Mouse (Mus musculus) layer of hippocampus, adult 2 months (tissue): ENCODE measurements around the gene Plekho2. TPM values are rescaled to one million over a fixed set of nuclear protein-coding genes. Genes with fewer than 3 reads are reported as not detected.

Source experiments
- DNase-seq, 2 experiments: peaks; one replicate each; pipeline ENCODE4 v3.0.0; 2022; ENCODE audit warnings: low spot score in 2 of 2
- H3K27ac ChIP-seq: fragments of 200-600 bp; 2 replicates; pipeline ENCODE4 v1.8.1; 2022
- H3K4me3 ChIP-seq: fragments of 200-600 bp; 2 replicates; pipeline ENCODE4 v1.8.1; 2022; ENCODE audit warnings: mild to moderate bottlenecking
- CTCF ChIP-seq: fragments of 200-600 bp; conservative IDR thresholded peaks from 2 replicates; pipeline ENCODE4 v1.8.1; 2022; ENCODE audit warnings: antibody characterized with exemption, mild to moderate bottlenecking, moderate library complexity
- total RNA-seq, 2 experiments: library from RNA; stranded (reverse); gene quantifications; 2 replicates each; pipeline ENCODE4 v1.2.3; 2021

Gene Plekho2
- total RNA-seq, 2 experiments from 2014 or later: 12.0 to 14.5 TPM

DNA sequence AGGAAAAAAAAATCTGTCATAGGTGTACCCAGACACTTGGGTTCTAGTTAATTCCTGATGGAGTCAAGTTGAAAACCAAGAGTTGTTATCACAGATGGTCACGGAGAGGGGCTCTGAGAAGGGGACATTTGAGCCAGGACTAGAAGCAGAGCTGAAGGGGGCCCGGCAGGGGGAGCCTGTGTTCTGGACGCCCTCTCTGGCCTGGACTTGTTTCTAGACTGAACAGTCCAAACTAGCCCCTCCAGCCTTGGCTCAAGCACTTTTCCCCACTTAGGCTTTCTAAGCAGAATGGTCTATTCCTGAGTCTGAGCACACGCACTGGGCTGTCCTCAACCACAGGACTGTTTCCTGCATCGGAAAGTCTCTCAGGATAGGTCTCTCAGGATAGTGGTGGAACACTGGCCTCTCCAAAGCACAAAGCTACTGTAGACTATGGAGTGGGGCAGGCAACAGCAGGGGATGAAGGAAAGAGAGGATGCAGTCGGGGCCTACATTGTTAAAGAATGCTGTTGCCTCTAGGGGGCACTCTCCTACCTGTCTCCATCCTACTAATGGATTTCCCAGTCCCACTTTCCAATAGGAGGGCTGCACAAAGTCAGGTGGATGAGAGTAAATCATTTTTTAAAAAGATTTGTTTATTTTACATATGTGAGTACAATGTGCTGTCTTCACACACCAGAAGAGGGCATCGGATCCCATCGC, 23.7 kb upstream of the Plekho2 start:
- H3K4me3 ChIP-seq: no peak overlapping the region
- TF ChIP-seq CTCF: peak; percentile 71
- peak in 1 of 2 experiments; percentile 24 for DNase-seq
- H3K27ac ChIP-seq: no peak overlapping the region

DNA sequence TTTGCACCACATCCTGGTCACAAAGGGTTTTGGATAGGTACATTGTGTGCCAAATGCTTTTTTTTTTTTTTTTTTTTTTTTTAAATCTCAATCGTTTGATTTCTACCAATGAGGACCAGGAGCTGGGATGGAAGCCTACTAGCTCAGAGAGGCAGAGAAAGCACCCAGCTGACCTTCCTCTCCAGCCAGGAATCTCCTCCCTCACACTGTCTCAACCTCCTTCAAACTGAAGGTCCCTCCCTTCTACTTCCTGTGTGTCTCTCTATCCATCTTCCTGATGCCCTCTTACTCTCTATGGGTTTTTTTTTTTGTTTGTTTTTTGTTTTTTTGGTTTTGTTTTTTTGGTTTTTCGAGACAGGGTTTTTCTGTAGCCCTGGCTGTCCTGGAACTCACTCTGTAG, 21.1 kb upstream of the Plekho2 start:
- no peak for DNase-seq
- TF ChIP-seq CTCF: no peak
- Histone ChIP-seq H3K4me3 (no peak overlapping the region), H3K27ac (no peak overlapping the region)

DNA sequence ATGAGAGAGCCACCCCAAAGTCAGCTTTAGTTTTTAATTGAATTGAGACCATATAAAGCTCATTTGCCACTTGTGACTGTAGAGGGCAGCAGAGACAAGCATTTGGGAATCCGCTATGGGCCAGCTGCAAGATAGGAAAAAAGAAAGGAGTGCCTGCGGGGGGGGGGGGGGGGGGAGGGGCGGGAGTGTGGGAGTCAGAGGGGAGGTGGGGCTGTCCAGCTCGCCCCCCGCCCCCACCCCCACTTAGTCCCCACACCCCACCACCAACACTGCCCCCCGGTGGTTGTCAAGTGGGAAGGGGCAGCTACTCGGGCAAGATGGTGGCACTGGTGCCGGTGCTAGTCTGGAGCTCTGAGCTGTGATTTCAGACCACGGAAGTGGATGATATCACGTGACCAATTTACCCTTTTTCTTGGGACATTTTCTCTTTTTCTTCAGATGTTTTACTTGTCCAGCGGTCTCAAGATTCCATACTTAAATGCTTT, 19.0 kb upstream of the Plekho2 start:
- Histone ChIP-seq H3K27ac (no peak overlapping the region), H3K4me3 (peak overlapping the region; percentile 28; the same call in 1 of the 2 replicates)
- peak; percentile 82 for TF ChIP-seq CTCF
- peak; percentile 39 to 45 for DNase-seq

DNA sequence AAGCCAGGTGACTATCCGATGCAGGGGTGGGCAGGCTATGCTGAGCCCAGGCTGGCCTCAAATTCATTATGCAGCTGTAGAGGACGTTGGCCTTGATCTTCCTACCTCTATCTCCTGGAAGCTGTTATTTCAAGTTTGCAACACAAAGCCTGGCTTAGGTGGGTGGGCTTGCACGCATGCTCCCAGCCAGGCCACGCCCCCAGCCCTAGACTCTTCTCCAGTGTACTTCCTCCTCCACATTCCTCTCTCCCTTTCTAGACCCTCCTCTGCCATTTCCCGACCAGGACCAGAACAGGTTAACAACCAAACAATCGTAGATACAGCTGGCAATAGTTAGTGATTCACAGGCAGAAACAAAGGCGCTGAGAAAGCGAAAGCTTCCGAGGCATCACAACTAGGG, 13.8 kb upstream of the Plekho2 start:
- H3K27ac ChIP-seq: no peak overlapping the region
- no peak for DNase-seq
- TF ChIP-seq CTCF: no peak
- H3K4me3 ChIP-seq: no peak overlapping the region

DNA sequence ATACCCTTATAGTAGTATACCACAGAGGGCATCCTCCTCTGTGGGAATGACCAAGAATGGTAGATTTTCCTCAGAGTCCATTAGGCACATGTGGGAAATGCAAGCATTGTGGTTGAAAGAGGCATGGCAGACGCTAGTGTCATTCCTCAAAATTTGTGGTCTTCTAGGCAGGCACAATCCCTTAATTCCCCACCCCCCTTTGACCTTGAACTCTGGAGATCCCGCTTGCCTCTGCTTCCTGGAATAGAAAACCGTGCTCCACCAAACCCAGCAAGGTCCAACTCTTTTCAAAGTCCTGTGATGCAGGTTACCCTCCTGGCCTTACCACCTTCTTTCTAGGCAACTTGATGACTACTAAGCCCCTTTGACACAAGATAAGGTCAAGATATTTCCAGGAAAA, 12.9 kb upstream of the Plekho2 start:
- H3K27ac ChIP-seq: no peak overlapping the region
- no peak overlapping the region for H3K4me3 ChIP-seq
- TF ChIP-seq CTCF: no peak
- no peak for DNase-seq

DNA sequence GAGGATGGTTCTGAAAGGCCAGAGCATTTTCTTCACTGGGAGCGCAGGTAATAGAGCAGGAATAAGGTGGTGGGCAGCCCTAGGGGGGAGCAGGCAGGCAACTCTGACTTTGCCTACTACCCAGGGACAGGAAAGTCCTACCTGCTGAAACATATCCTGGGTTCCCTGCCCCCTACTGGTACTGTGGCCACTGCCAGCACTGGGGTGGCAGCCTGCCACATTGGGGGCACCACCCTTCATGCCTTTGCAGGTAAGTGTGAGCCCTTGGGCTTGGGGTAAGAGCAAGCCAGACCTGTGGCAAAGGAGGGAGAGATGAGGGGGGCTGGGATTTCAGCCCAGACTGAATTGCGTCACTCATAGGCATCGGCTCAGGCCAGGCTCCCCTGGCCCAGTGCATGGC, 9.3 kb upstream of the Plekho2 start:
- DNase-seq: no peak
- TF ChIP-seq CTCF: no peak
- Histone ChIP-seq H3K27ac (no peak overlapping the region), H3K4me3 (no peak overlapping the region)

DNA sequence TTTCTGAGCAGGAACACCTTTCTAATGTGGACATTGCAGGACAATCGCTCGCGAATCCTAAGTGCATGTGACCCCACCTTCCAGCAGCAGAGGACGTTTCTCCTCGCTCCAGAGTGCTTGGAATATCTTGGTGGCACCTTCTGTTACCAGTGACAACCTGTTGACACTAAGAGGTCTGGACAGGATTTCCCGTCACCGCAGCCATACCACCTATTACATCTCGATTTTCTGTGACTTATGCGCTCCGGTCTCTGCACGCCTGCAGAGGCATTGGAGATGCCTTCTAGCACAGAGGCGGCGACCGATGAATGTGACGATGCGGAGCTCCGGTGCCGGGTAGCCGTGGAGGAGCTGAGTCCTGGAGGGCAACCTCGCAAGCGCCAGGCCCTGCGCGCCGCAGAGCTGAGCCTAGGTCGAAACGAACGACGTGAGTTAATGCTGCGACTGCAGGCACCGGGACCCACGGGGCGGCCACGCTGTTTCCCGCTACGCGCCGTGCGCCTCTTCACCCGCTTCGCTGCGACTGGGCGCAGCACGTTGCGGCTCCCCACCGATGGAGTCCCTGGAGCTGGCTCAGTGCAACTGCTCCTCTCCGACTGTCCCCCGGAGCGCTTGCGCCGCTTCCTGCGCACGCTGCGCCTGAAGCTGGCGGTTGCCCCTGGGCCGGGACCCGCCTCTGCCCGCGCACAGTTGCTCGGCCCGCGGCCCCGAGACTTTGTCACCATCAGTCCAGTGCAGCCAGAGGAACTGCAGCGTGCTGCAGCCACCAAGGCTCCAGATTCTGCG, 7.9 kb upstream of the Plekho2 start:
- DNase-seq: no peak
- H3K27ac ChIP-seq: no peak overlapping the region
- peak overlapping the region; percentile 56 for H3K4me3 ChIP-seq
- no peak for TF ChIP-seq CTCF

DNA sequence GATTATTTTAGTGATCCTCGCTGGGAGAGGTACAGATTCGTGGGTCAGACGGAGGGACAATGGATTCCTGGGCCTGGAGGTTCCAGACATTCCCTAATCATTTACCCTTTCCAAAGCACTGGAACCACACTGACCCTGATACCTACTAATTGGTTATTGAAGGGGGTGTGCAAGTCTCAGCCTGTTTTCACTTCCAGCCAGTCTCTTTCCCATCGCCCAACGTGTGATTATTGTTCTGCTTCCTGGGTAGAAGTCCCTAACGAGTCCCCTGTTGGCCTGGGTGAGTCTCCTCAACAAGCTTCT, 7.4 kb upstream of the Plekho2 start:
- peak overlapping the region; percentile 56 for H3K4me3 ChIP-seq
- H3K27ac ChIP-seq: no peak overlapping the region
- no peak for TF ChIP-seq CTCF
- no peak for DNase-seq

DNA sequence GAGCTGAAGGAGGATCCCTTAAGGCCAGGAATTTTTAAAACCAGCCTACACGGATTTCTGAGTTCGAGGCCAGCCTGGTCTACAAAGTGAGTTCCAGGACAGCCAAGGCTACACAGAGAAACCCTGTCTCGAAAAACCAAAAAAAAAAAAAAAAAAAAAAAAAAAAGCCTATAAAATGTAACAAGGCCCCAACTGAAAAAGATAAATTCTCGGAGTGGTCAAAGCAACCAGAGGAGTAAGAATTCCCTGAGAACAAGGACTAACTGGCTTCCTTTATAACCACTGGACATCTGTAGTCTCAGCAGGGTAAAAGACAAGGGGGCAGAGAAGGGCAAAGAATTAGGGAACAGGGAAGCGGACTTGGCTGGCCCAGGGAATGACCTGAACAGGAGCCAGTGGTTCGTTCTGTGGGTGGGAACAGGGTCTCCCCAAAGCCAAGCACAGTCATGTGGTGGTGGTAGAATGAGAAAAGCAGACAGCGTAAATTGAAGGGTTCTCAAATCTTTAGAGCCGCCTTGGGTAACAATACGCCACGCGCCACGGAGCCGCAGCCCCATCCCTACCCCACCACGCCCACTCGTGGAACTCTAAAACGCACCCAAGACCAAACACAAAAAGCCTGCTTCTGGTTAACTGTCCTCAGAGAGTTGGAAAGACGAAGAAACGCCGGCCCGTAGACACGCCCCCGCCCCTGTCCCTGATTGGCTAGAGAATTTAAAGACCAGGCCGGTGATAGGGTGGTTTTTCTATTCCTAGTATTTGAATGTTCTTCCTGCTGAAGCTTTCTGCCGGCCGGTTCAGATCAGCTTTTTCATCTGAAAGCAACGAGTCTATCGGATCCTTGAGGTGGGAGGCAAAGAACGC, 6.8 kb upstream of the Plekho2 start, which contains the start of gene Pif1:
TSS of gene Pif1 (plus strand) at position 755 of the 864 bp plus-strand sequence.
- H3K4me3 ChIP-seq: peak within 1 kb of the TSS; percentile 56
- no peak for TF ChIP-seq CTCF
- peak; percentile 51 to 60 for DNase-seq
- H3K27ac ChIP-seq: no peak within 1 kb of the TSS

DNA sequence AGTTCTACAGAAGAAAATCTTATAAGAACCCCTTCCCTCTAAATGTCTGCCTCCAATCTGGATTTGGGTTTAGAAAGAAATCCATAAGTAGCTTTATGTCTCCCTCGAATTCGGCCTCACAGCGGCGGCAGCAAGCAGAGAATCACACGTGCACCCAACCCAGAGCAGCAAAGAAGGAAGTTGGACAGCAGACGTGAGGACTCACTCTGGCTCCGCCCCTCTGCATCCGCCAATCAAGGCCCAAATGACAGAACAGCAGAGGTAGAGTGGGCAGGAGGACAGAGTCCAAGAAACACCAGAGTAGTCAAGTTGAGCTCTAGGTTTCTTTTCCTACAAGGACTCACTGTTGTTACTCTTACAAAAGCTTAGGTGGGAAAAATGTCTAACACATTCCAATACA, 3.2 kb upstream of the Plekho2 start:
- no peak for DNase-seq
- H3K4me3 ChIP-seq: no peak overlapping the region
- H3K27ac ChIP-seq: no peak overlapping the region
- no peak for TF ChIP-seq CTCF

DNA sequence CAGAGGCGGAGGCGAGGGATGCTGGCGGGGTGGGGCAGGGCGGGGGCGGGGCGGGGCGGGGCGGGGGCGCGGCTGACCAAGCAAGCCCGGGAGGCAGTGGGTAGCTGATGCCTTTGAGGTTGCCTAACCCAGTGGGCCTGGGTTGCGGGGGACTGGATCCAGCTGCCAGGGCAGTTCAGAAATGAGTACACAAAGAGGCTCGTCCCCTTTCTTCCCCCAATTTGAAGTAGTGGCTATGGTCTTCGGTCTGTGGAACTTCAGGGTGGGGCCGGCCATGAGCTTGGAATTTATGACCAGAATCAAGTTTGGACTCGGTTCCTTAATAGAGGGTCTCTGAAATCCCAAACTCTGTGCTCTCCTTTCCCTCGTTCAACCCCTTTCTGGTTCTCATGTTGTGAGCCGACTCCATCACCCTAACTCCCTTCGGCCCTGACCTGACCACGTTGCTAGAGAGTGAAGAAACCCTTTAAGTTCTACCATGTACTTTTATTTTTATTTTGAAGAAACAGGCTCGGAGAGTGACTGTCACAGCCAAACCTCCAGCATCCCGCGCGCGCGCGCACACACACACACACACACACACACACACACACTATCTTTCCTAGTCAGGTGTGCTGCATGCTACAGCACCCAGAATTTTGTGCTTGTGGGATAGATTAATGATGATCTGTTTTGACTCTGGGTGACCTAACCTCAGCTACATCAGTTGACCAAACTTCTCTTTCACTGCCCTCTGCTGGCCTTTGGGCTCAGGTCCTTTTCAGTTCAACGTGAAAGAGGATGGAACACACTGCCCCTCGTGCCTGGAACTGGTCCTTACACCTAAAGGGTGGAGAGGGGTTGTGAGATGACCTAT, 789 bp upstream of the Plekho2 start:
- peak; percentile 68 to 75 for DNase-seq
- peak; percentile 88 for TF ChIP-seq CTCF
- Histone ChIP-seq H3K4me3 (peak overlapping the region; percentile 62), H3K27ac (peak overlapping the region; percentile 6; the same call in 1 of the 2 replicates)

DNA sequence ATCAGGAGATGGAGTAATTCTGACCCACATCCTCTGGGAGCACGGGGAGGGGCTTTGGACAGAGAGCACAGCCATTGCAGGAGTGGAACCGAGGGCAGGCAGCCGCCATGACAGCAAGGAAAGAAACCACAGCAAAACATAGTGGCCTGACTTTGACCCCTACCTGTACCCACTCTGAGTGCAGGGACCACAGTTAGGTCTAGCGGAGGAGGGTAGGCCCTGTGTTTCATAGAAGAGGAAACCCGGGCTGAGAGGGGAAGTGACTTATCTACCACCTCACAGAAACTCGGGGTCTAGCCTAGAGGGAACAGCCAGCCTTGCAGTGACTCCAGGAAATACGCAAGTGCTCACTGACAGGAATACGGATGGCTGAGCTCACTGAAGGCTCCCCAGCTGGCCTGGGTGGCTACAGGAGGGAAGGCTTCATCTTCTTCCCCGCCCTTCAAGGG, 1.0 kb downstream of the Plekho2 start:
- Histone ChIP-seq H3K4me3 (peak overlapping the region; percentile 62), H3K27ac (peak overlapping the region; percentile 89)
- no peak for TF ChIP-seq CTCF
- DNase-seq: no peak
